Mouse (Mus musculus): ENCODE measurements at regions not wholly inside any gene's neighbourhood (a gene's known extent, or its start where the extent isn't known, plus 50 kb on each side); places are given as distances from the start of the nearest gene placed in this dataset.

DNA sequence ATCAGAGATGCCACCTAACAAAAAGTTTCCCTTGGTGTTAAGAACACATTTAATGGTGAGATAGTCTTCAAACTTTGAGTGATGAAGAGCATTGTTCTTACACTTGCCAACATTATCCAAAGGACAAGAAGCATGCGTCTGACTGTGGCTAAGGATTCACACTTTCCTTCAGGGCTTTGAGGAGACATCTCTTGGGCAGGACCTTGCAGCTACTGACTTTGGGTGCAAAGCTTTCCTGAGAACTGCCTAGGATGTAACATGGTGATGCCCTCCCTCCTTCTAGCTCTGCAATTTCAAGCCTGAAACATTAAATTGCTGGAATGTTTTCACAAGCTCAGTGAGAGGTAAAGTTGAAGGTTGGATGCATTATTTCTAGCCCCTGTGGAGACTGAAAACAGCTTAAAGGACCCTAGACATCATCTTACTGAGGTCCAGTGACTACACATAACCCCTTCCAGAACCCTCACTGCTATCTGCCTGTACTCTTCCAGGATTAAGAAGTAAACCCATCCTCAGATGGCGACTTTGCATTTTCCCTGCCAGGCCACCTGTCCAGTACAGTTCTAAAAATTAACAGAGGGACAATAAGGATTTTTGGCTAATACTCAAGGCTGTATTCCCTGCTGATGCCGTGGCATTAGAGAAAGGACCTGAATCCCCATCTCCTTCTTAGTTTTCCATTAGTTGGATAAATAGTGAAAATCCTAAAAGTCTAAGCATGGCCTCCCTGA, 137.3 kb upstream of the Sptlc3 start:
- no peak for DNase-seq (ENCODE audit: low read depth, low spot score)

DNA sequence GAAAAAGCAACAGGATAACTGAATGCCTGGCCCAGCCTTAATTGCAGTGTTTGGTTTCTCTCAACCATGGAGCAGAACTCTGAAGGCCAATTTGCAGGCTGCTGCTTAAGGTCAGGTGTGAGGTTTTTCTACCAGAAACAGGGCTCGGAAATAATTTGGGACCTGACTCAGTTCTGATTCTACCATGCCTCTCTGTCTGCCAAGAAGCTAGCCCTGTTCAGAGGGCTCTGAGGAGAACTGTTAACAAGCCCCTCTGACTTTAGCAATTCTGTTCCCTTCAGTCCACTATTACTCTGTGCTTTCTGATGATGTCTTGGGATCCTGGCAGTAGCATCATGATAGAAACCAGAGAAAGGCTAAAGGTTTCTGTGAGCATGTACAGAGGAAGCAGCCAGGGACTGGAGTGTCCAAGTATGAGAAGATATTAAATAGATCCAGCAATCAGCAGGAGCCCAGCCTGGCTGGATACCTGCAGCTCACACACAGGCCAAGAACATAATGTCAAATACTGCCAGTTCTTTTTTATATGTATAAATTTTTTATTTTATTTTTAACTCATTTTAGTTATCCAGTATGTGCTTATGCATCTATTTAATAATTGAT, 131.4 kb upstream of the Sptlc3 start:
- no peak for DNase-seq (ENCODE audit: low read depth, low spot score)

DNA sequence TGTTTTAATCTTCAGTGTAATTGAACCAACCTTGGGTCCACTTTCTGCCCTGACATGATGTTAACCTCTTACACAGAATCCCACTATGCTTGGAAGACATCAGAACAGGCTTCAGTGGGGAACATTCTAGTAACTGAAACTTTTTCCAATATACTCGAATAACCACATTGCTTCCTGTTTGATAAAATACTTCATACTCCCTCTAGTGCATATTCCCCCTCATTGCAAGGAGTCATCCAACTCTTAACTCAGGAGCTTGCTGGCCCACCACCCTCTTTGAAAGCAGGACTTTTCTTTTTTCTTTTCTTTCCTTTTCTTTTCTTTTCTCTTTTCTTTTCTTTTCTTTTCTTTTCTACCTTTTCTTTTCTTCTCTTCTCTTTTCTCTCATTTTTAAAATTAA, 123.6 kb upstream of the Sptlc3 start:
- peak; percentile 44 for DNase-seq (ENCODE audit: low read depth, low spot score)

DNA sequence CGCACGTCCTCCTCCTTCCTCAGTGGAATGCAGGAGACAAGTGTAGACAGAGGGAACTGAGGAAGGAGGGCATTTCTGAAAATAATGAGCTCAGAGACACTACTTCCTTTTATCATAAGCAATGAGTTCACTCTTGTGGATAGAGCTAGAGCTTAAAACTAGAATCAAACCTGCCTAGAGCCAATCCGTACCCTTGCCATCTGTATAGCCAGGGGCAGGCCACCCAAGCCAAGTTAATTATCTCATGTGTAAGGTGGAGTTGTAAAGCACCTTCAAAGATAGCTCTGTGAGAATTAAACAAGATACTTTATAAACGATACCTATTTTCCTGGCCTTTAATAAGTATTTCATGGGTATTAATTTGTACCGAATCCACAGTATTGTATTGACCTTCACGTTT, 113.4 kb upstream of the Sptlc3 start:
- no peak for DNase-seq (ENCODE audit: low read depth, low spot score)

DNA sequence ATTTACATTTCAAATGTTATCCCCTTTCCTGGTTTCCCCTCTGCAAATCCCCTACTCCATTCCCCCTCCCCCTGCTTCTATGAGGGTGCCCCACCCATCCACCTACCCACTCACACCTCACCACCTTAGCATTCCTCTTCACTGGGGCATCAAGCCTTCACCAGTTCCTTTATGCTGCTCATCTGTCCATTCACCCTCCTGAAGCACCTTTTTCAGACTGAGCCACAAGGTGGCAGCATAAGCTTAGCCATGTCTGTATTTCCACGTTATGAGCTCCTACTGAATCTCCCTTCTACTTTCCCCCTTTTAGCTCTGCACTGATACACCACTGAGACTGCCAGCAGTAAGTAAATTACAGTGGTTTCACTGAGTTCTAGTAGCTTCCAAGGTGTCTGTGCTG, 112.1 kb upstream of the Sptlc3 start:
- peak; percentile 64 for DNase-seq (ENCODE audit: low read depth, low spot score)

DNA sequence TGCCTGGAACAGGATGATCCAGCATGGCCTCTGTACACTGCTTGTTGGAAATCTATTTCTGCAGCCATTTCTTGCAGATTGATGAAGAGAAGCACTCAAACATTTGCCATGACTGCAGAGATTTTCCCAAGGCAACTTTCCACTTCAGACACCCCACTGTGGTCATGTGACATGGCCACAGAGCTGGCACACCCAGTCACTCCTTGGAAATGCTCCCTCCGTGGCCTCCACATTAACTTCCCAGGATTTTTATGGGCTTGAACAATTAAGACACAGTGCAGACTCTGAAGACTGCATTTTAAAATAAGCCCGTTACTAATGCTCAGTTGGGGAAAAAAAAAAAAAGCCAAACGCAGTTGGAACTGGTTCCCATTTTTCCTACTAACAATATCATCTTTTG, 80.2 kb upstream of the Sptlc3 start:
- no peak for DNase-seq (ENCODE audit: low read depth, low spot score)

DNA sequence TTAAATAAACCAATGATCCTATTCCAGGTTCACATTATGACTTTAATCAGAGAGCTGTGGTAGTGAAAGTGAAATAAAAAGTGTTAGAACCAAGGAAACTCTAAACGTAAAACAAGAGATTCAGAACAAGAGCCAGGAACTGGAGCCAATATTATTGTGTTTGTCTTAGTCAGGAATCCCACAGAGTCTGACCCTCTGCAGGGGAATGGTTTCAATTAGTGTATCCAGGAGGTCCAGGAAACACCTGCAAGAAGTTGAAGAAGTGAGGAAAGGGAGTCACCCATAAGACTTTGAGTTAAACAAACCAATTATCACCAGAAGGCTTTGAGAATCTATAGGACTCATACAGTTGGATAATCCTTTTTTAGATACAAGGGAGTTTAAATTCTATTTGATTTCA, 76.2 kb upstream of the Sptlc3 start:
- DNase-seq (ENCODE audit: low read depth, low spot score): no peak

- no peak for DNase-seq (ENCODE audit: low read depth, low spot score)
Observed at GRCm38 (mm10) chr2:139422678-139423077, 71.0 kb upstream of the Sptlc3 start.

DNA sequence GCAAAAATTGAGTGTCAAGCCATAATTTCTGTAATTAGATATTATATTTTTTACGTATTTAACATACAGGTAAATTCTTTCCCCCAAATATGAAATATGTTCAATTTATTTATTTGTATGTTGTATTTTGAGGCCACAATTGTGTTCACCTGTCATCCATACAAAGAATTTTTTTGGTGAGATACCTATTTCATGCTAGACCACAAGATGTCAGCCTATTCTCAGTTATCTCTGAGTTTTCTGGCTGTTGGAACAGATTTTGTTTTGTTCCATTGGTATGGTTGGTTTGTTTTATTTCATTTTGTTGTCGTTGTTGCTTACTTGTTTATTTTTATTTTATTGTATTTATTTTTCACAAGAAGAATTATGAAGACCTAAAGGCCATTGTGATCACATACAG, 70.3 kb upstream of the Sptlc3 start:
- no peak for DNase-seq (ENCODE audit: low read depth, low spot score)

All from telencephalon, adult 2 months (tissue).